Mouse (Mus musculus) cortical plate, adult 2 months (tissue): ENCODE measurements at regions not wholly inside any gene's neighbourhood (a gene's known extent, or its start where the extent isn't known, plus 50 kb on each side); places are given as distances from the start of the nearest gene placed in this dataset.

ENCODE experiments used
- CTCF ChIP-seq: fragments of 200-500 bp; IDR thresholded peaks from 2 replicates; pipeline ENCODE4 v1.5.1; 2011; ENCODE audit warnings: mild to moderate bottlenecking, control low read depth, low read length; ENCODE audit not compliant: insufficient read depth; ENCODE audit errors: extremely low read depth
- POLR2A ChIP-seq: fragments of 200-500 bp; IDR thresholded peaks from 2 replicates; pipeline ENCODE4 v1.6.1; 2011; ENCODE audit warnings: mild to moderate bottlenecking, low read length, control low read depth; ENCODE audit not compliant: insufficient read depth; ENCODE audit errors: extremely low read depth

- TF ChIP-seq CTCF (no peak), POLR2A (no peak)
Observed at GRCm38 (mm10) chr6:50949883-50950583, 295.8 kb upstream of the Npvf start.
